Mouse (Mus musculus) 3T3-L1 (cell line): ENCODE measurements around the gene Drc1.

Experiments used
- DNase-seq: peaks from one replicate; pipeline ENCODE4 v3.0.0-alpha.2; 2015; ENCODE audit warnings: low read depth, low spot score

The Drc1 gene

GRCm38 (mm10) chr5:30411524-30411923 lies 130.3 kb downstream of the Drc1 start:
- DNase-seq = no peak

- no peak for DNase-seq
Measured at GRCm38 (mm10) chr5:30415381-30415780, 134.2 kb downstream of the Drc1 start.

GRCm38 (mm10) chr5:30415876-30416275 lies 134.7 kb downstream of the Drc1 start:
- no peak for DNase-seq
